Mouse (Mus musculus) neural tube, embryonic 10.5 days (tissue): Measurements from ENCODE around the gene Rtkn2.

Experiments used
- DNase-seq: peaks from one replicate; pipeline ENCODE4 v3.0.0-alpha.2; 2017; ENCODE audit warnings: low spot score; ENCODE audit errors: extremely low spot score

Rtkn2 gene

DNA sequence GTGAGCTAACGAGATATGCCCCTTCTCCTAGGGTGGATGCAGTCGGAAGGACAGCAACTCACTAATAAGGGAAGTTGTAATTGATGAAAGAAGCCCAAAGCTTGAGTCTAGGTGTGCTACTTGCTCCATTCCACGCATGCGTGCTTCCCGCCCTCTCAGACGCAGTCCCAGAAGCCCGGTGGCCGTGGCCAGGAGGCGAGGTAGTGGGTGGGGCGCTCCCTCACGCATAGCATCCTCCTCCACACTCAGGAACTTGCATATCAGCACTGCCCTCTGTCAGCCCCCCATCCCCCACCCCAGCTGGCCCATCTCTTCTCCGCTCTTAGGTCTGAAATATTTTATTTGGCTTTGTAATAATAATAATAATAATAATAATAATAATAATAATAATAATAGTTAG is 16.0 kb downstream of the Rtkn2 start:
- no peak for DNase-seq

DNA sequence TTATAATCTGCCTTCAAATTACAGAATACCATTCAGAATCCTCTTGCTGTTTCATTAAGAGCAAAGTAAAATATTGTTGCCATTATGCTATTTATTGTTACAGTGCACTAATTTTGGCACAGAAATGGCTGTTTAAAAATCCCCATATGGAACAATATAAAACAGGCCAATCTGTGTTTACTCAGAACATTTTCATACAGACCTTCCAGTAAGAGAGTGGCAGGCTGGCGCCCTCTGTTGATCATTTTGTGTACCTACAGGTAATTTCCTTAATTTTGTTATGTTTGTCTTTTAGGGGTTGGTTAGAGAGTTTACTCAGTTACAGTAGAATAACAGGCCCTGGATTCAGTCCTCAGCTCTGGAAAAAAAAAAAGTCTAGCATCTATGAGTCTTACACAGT is 16.8 kb downstream of the Rtkn2 start:
- no peak for DNase-seq

DNA sequence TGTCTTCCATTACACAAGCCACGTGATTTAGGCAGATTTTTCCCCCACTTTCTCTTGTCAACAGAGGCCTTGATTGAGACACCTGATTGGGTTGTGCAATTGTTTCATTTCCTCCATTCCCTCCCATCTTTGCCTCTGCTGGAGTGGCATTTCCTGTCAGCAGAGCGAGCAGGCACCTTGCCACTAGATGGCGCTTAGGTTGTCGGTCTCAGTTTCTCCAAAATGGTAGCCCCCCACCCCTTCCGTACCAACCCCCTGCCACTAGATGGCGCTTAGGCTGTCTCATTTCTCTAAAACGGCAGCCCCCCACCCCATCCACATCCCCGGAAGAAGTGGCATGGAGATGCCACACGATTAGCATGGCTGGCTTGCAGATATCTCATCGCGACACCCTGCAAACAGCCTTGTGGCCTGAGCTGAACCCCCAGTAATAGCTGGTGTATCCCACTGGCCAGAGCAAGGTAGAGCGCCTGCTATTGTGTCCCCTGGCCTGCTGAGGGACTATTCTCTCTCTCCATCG is 18.8 kb downstream of the Rtkn2 start:
- DNase-seq = peak; percentile 80

DNA sequence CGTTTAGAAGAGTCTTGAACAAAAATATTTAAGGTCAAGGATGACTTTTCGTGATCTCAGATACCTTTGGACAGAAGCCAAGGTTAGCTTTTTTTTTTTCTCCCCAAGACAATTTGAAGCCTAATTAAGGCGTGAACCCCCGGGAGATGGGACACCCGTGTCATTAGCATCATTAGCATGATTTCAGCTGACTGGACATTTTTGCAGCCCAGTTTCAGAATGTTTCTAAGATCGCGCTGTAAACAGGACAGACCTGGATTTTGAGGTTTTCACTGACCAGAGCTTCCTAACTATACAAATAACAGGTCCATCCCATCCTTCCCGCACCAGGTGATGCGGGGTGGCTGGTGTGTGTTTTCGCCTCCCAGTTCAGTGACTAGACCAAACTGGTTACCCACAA is 19.8 kb downstream of the Rtkn2 start:
- DNase-seq = no peak

DNA sequence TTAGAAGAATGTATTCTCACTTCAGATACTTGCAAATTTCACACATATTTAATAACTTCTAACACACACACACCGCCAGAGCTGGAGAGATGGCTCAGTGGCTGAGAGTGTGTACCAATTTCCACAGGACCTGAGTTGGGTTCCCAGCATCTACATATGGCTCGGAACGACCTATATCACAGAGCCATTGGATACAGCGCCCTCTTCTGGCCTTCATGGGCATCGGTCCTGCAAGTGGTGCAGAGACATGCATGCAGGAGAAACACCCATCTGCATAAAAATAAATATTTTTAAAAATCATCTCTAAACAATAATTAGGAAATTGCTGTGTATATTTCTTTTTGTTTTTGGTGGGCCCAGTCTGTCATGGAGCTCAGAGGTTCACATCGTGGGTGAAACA is 22.1 kb downstream of the Rtkn2 start:
- no peak for DNase-seq

DNA sequence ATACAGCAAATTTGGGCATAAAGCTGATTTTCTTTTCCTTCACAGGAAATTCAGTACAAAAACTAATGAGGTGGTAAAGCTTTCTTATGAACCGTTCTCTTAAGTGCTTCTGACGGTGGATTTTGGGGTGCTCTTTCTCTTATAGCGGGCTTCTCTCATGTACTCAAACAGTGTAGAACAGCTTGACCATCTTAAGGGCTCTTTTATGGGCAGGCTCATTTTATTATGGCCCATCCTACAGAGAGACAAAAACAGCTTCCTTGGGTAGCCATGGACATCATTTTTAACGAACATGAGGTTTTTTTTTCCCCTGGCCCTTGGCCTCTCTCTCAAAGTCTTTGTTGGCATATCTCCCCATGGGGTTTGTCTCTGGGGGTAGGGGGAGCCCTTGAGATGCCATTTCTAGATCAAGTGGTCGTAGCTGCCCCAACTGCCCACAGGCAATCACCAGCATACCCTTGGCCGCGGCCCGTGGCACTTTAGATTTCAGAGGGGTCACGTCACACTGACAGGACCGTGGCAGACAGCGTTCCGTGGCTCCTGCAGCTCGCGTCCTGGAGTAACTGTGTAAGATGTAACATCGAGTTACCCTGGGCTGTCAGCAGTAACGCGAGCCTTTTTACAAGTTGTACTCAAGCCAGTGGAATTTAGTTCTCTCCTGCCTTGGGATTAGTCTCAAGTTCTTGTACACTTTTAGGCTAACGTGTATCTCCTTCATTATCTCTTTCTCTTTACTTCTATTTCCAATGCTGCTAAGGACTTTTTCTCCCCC is 24.5 kb downstream of the Rtkn2 start:
- DNase-seq = no peak

DNA sequence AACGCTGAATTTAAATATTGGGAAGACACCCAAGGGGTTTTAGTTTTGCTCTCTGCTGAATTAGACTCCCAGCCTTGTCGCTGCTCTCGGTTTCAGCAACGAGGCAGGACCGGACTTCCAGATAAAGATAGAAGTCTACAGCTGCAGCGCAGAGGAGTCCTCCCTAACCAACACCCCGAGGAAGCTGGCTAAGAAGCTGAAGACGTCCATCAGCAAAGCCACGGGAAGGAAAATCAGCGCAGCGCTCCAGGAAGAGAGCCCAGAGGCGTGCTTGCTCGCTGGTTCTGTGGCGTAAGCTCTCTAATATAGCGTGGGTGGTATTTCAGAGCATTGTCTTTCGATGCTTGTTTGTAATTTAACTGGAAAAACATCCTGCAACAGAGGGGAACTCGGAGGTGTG is 26.0 kb downstream of the Rtkn2 start:
- DNase-seq = no peak

DNA sequence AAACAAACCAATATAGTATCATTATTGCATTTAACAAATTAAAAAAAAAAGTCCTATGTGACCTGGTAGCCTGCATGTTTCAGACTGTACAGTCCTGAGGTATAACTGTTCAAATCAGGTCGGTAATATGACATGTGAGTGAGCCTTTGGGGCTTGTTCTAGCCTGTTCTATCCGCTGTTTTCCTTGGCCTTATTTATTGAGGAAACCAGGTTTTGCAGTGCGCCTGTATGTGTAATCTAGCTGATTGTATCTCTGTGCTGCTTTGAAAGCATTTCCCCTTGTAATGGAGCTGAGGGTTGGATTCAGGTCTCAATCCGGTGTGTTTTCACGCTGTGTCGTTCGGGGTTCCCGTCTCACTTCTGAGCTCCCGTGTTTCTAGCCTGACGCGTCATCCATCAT is 27.1 kb downstream of the Rtkn2 start:
- no peak for DNase-seq

DNA sequence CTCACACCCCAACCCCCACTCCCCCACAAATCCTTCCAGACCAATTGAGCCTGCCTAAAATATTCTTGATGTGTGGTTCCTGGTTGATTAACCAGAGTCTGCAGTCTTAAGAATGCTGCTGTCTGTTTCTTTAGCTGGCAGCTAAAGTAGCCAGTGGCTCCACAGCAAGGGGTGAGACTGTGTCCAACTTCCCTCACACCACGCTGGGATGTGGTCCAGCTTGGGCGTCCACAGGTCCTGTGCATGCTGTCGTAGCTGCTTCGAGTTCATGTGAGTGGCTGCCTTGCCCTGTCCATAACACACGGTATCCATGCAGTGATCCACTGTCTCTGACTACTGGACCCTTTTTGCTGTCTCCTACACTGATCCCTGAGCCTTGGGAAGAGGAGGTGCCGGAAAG is 27.7 kb downstream of the Rtkn2 start:
- no peak for DNase-seq

DNA sequence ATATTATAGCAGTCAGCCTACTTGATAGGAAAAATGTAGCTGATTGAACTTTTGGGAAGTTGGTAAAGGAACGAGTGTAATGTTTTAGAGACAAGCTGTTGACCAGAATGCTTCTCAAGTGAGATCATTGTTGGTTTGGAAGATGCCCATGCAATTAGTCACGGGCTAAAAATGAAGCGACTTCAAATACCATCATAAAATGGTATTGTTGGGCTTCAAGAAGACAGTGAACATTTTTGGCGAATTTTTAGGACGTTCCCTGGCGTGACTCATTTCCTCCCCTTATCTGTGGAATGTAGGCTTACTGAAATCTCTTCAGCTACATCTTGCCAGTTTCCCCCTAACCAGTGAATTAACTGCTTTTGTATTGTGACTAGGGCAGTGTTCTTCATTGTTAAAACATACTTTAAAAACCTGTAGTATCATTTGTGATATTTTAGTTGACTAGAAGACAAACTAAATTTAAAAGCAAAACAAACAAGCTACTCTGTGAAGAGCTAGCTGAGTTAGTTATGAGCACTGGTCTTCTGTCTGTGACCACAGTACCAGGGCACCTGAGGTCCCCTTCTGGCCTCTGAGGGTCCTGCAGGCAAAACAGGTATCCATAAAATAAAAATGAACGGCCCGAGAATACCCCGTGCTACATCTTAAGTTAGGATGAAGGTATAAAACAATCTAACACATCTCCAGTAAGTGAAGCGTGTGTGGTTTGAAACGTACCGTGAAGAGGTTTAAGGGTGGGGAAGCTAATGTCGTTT is 29.0 kb downstream of the Rtkn2 start:
- no peak for DNase-seq

DNA sequence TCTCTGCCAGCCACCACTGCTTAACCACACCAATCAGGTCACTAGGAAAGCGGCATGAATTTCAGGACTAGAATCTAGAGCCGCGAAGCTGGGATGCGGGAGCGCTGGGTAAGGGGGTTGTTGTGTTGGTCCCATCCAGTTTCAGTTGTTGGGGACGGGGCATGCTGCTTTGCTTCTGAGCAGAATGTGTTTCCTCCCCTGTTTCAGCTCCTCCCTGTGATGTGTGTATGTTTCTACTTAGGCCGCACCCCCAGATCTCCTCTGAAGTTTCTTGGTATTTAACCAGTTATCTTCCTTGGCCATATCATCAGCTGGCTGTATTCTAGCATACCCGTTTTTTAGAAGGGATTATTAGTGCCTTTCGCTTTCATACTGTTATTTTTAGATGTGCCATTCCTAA is 29.9 kb downstream of the Rtkn2 start:
- no peak for DNase-seq

DNA sequence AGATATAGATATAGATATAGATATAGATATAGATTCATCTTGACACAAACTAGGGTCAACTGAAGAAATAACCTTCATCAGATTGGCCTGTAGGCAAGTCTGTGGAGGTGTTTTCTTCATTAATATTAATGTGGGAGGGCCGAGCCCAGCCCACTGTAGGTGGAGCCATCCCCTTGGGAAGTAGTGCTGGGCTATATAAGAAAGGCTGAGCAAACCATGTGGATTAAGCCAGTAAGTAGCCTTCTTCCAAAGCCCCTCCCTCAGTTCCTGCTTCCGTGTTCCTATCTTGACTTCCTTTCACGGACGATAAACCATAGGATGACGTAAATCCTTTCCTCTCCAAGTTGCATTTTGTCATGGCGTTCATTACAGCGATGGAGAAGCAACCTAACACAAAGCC is 30.5 kb downstream of the Rtkn2 start:
- no peak for DNase-seq

DNA sequence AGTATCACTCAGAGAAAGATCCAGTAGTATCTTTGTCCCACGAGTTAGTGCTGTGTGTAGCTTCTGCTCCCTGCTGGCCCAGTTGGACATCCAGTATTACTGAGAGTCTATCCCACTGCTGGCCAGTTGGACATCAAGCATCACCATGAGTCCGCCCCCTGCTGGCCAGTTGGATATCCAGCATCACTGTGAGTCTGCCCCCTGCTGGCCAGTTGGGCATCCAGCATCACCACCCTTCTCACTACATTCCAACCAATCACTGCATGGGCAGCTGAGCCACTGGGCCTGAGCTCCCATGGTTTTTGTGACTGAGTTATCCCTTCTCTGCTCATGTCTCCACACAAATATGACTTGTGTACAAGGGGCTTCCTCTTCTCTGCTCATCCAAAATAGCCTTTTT is 33.8 kb downstream of the Rtkn2 start:
- DNase-seq = peak; percentile 32

DNA sequence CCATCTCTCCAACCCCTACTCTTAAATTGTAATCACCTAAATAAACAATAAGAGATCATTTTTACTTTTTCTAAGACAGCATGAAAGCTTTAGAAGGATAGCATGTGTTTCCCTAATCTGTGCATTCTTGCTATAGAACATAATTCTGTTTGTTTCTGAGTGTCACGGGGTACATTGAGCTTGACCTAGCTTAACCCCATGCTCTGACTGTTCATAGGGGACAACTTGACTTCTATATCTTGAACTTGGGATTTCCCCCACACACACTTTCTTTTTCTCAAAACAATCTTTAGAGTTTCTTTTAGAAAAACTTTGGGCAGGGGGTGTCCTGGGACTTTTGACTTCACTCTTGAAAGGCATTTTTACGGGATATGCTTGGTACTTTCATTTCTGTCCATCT is 41.4 kb downstream of the Rtkn2 start:
- DNase-seq = no peak

DNA sequence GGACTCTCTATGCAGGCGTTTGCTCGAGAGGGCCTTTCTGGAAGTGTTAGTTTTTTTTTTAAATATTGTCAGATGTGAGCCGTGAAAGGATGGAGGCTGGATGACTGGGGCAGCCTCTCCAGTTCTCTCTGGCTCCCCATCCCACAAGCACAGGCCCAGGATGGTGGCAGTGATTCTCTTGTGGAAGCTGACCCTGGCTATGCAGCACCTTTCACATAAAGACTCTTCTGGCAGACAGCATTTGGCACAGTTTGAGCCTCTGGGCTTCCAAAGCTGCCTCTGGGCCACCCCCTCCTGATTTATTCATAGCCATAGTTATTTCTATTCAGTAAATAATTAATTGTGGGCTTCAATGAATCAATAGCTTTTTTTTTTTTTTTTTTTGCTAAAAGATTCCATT is 46.3 kb downstream of the Rtkn2 start:
- no peak for DNase-seq

DNA sequence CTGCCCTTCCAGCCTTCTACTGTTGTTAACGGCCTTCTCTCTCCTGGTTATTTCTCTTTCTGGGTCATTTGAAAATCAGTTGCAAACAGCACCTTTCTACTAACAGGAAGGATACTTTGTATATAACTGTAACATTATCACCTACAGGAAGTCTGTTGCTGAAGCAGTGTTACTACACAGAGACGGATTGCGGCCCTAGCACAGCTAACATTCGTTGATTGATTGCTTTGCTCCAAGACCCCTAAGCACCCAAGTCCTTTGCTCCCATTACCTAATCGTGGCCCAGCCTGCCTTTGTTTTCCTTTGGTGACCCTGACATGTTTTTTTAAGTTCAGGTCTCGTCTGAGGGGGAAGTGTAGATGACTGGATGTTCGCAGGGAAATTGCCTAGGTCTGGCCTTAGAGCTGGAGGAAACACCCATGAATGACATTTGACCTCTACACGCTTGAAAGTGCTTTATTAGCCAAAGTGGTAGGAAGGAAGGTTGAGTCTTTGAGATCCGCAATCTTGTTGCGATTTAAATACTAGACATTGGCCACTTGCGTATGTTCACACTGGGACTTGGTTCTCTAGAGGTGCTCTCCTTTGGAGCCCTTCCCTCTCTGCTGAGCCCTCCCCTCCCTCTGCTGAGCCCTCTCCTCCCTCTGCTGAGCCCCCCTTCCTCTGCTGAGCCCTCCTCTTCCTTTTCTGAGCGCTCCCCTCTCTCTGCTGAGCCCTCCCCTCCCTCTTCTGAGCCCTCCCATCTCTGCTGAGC is 49.1 kb downstream of the Rtkn2 start:
- DNase-seq = peak; percentile 43

DNA sequence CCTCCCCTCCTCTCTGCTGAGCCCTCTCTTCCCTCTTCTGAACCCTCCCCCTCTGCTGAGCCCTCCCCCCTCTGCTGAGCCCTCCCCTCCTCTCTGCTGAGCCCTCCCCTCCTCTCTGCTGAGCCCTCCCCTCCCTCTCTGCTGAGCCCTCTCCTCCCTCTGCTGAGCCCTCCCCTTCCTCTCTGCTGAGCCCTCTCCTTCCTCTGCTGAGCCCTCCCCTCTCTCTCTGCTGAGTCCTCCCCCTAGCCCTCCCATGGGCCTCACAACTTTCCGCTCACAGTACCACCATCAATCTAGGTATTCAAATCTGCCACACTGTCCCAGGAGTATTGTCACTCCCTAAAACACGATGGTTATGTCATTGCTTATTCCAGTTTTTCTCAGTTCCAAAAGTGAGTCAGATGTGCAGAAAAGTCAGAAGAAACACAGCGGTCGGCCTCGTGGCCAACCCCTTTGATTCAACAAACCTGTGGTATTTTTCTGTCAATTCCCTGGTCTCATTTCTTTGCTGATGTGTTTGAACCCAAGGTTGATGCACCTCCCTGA is 49.8 kb downstream of the Rtkn2 start:
- peak; percentile 22 for DNase-seq

DNA sequence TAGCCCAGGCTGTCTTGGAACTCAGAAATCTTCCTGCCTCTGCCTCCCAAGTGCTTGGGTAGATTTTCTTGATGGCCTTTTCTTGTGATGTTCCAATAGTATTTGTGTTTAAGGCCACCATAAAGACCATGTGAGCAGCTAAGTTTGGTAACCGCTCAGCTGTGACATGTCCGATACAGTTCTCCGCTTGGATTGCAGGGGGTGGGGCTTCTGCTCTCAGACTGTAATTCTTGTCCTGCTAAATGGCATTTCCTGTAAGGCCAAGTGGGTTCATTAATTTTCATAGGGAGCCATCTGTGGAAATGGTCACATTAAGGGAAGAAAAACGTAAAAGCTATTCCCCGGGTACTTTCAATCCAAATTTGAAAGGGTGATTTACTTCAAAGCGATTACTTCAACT is 50.7 kb downstream of the Rtkn2 start:
- no peak for DNase-seq

DNA sequence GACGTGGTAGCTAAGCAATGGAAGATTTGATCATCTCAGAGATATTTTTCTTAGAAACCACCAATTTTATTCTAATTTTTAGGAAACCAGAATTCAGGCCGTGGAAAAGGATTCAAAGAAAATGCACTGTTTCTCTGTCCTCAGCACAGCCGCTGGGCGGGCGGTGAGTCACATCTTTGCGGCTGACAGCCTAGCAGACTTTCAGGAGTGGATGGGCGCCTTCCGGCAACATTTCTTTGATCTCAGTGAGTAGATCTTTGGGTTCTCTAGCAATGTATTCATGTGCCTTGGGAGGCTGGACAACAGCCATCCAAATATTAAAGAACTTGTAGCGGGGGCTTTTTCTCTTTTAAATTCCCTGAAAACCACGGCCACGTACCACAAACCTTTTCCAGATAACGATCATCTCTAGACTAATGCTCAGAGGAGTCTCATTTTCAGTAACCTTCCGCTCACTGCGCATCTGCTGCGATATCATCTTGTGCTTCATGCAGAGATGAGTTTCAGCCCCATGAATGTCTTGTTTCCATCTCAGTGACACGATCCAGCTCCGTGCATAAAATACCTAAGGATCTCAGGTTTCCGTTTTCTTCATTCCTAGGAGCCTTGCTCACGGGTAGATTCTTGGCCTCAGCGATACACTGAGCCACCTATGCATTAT is 56.5 kb downstream of the Rtkn2 start:
- DNase-seq = no peak

DNA sequence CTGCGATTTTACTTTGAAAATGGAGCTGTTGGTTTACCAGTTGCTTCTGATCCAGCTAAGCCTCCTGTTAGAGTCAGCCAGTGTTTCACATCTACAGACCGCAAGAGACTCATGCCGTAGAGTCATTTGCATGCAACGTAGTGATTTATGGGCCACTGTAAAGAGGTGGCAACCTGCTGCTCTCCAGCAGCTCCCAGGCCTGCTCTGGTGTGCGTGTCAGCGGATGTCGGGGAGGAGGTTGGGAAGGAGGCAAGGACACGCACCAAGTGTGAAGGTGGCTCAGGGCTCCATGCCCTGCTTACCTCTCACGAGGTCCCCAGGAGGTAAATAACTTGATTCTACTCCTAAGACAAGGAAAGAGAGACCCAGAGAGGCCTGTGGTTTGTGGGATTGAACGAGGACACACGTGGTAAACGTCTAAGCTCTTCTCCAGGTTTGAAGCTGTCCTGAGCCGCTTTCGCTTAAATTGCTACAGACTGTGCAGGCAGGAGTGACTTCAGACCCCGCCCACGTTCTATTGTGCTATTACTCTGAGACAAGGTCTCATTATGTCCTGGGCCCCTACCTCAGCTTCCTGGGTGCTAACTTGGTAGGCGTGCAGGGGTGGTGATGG is 57.1 kb downstream of the Rtkn2 start:
- no peak for DNase-seq
